Mouse (Mus musculus): ENCODE measurements around the gene Slc15a3. TPM values are rescaled to one million over a fixed set of nuclear protein-coding genes. Genes with fewer than 3 reads are reported as not detected.

The Slc15a3 gene
- polyA plus RNA-seq, 1 experiment from 2014 or later: 0.50 TPM

- H3K27me3 ChIP-seq (ENCODE audit: control insufficient read depth, insufficient read depth, low read depth, low read length): no peaks in the 10 kb centered on the region
- peaks cover 3% of the 10 kb centered on the region; the same call in 1 of the 2 replicates for H3K9me3 ChIP-seq (ENCODE audit: control insufficient read depth, low read length)
- H3K27ac ChIP-seq (ENCODE audit: low read length): no peak overlapping the region
- no peaks in the 10 kb centered on the region for H3K4me1 ChIP-seq (replicated peaks; ENCODE audit: control insufficient read depth, insufficient read depth, low read length)
- no peak for ATAC-seq (ENCODE audit: low read depth)
- 63% methylated on average over 3 of the region's 3 CpGs for WGBS
- no peak overlapping the region for H3K4me2 ChIP-seq (ENCODE audit: low read depth, low read length)
- no peaks in the 10 kb centered on the region for H3K36me3 ChIP-seq (ENCODE audit: control insufficient read depth, insufficient read depth, low read length)
- no peak overlapping the region for H3K4me3 ChIP-seq (ENCODE audit: low read length)
- H3K9ac ChIP-seq (ENCODE audit: low read length): no peak overlapping the region
These were observed 7.5 kb upstream of the Slc15a3 start for GRCm38 (mm10) chr19:10832030-10832429.

- peaks cover 3% of the 10 kb centered on the region; the same call in 1 of the 2 replicates for H3K9me3 ChIP-seq (ENCODE audit: control insufficient read depth, low read length)
- H3K4me3 ChIP-seq (ENCODE audit: low read length): no peak overlapping the region
- WGBS: 81% methylated on average over 3 of the region's 3 CpGs
- no peaks in the 10 kb centered on the region for H3K36me3 ChIP-seq (ENCODE audit: control insufficient read depth, insufficient read depth, low read length)
- no peak overlapping the region for H3K4me2 ChIP-seq (ENCODE audit: low read depth, low read length)
- ATAC-seq (ENCODE audit: low read depth): no peak
- H3K27me3 ChIP-seq (ENCODE audit: control insufficient read depth, insufficient read depth, low read depth, low read length): no peaks in the 10 kb centered on the region
- no peaks in the 10 kb centered on the region for H3K4me1 ChIP-seq (replicated peaks; ENCODE audit: control insufficient read depth, insufficient read depth, low read length)
- no peak overlapping the region for H3K27ac ChIP-seq (ENCODE audit: low read length)
- H3K9ac ChIP-seq (ENCODE audit: low read length): no peak overlapping the region
These were observed 5.9 kb upstream of the Slc15a3 start for GRCm38 (mm10) chr19:10833611-10834010.

GRCm38 (mm10) chr19:10835671-10836070 is 3.9 kb upstream of the Slc15a3 start:
- Histone ChIP-seq H3K27ac (ENCODE audit: low read length) (no peak overlapping the region), H3K4me3 (ENCODE audit: low read length) (no peak overlapping the region), H3K27me3 (ENCODE audit: control insufficient read depth, insufficient read depth, low read depth, low read length) (no peaks in the 10 kb centered on the region), H3K4me2 (ENCODE audit: low read depth, low read length) (no peak overlapping the region), H3K9ac (ENCODE audit: low read length) (no peak overlapping the region), H3K4me1 (replicated peaks; ENCODE audit: control insufficient read depth, insufficient read depth, low read length) (no peaks in the 10 kb centered on the region), H3K36me3 (ENCODE audit: control insufficient read depth, insufficient read depth, low read length) (no peaks in the 10 kb centered on the region), H3K9me3 (ENCODE audit: control insufficient read depth, low read length) (peaks cover 3% of the 10 kb centered on the region; the same call in 1 of the 2 replicates)
- 51% methylated on average over 3 of the region's 3 CpGs for WGBS
- no peak for ATAC-seq (ENCODE audit: low read depth)

GRCm38 (mm10) chr19:10841721-10842626 is 2.4 kb downstream of the Slc15a3 start:
- WGBS: 49% methylated on average over 16 of the region's 16 CpGs
- Histone ChIP-seq H3K9ac (ENCODE audit: low read length) (peak overlapping the region; percentile 25; the same call in 1 of the 2 replicates), H3K9me3 (ENCODE audit: control insufficient read depth, low read length) (no peaks in the 10 kb centered on the region), H3K4me1 (replicated peaks; ENCODE audit: control insufficient read depth, insufficient read depth, low read length) (peaks cover 2% of the 10 kb centered on the region; the same call in 1 of the 2 replicates), H3K4me3 (ENCODE audit: low read length) (no peak overlapping the region), H3K36me3 (ENCODE audit: control insufficient read depth, insufficient read depth, low read length) (no peaks in the 10 kb centered on the region), H3K27me3 (ENCODE audit: control insufficient read depth, insufficient read depth, low read depth, low read length) (no peaks in the 10 kb centered on the region), H3K4me2 (ENCODE audit: low read depth, low read length) (no peak overlapping the region), H3K27ac (ENCODE audit: low read length) (no peak overlapping the region)
- ATAC-seq (ENCODE audit: low read depth): 0 out of 2 replicates have a peak, but pooled peaks have one; percentile 20

GRCm38 (mm10) chr19:10842914-10843313 is 3.4 kb downstream of the Slc15a3 start:
- Histone ChIP-seq H3K9ac (ENCODE audit: low read length) (no peak overlapping the region), H3K36me3 (ENCODE audit: control insufficient read depth, insufficient read depth, low read length) (no peaks in the 10 kb centered on the region)
- no peak for ATAC-seq (ENCODE audit: low read depth)

GRCm38 (mm10) chr19:10844206-10844605 is 4.7 kb downstream of the Slc15a3 start:
- Histone ChIP-seq H3K27me3 (ENCODE audit: control insufficient read depth, insufficient read depth, low read depth, low read length) (no peaks in the 10 kb centered on the region), H3K4me3 (ENCODE audit: low read length) (no peak overlapping the region), H3K9ac (ENCODE audit: low read length) (no peak overlapping the region), H3K4me1 (replicated peaks; ENCODE audit: control insufficient read depth, insufficient read depth, low read length) (peaks cover 7% of the 10 kb centered on the region; the same call in 1 of the 2 replicates), H3K4me2 (ENCODE audit: low read depth, low read length) (no peak overlapping the region), H3K36me3 (ENCODE audit: control insufficient read depth, insufficient read depth, low read length) (no peaks in the 10 kb centered on the region), H3K27ac (ENCODE audit: low read length) (no peak overlapping the region), H3K9me3 (ENCODE audit: control insufficient read depth, low read length) (no peaks in the 10 kb centered on the region)
- no peak for ATAC-seq (ENCODE audit: low read depth)
- WGBS: 84% methylated on average over 5 of the region's 5 CpGs

More at GRCm38 (mm10) chr19:10842914-10843313, 3.4 kb downstream of the Slc15a3 start:
- no peak overlapping the region for H3K4me3 ChIP-seq (ENCODE audit: low read length)
- H3K9me3 ChIP-seq (ENCODE audit: control insufficient read depth, low read length): no peaks in the 10 kb centered on the region
- no peak overlapping the region for H3K4me2 ChIP-seq (ENCODE audit: low read depth, low read length)
- 43% methylated on average over 24 of the region's 24 CpGs for WGBS
- no peaks in the 10 kb centered on the region for H3K27me3 ChIP-seq (ENCODE audit: control insufficient read depth, insufficient read depth, low read depth, low read length)
- peaks cover 6% of the 10 kb centered on the region; the same call in 1 of the 2 replicates for H3K4me1 ChIP-seq (replicated peaks; ENCODE audit: control insufficient read depth, insufficient read depth, low read length)
- no peak overlapping the region for H3K27ac ChIP-seq (ENCODE audit: low read length)

GRCm38 (mm10) chr19:10845454-10845853 is 5.9 kb downstream of the Slc15a3 start:
- no peaks in the 10 kb centered on the region for H3K36me3 ChIP-seq (ENCODE audit: control insufficient read depth, insufficient read depth, low read length)
- H3K4me3 ChIP-seq (ENCODE audit: low read length): no peak overlapping the region
- H3K9me3 ChIP-seq (ENCODE audit: control insufficient read depth, low read length): no peaks in the 10 kb centered on the region
- H3K27ac ChIP-seq (ENCODE audit: low read length): no peak overlapping the region
- ATAC-seq (ENCODE audit: low read depth): no peak
- H3K9ac ChIP-seq (ENCODE audit: low read length): no peak overlapping the region
- WGBS: 81% methylated on average over 3 of the region's 3 CpGs
- H3K4me2 ChIP-seq (ENCODE audit: low read depth, low read length): no peak overlapping the region
- H3K4me1 ChIP-seq (replicated peaks; ENCODE audit: control insufficient read depth, insufficient read depth, low read length): peaks cover 7% of the 10 kb centered on the region; the same call in 1 of the 2 replicates
- H3K27me3 ChIP-seq (ENCODE audit: control insufficient read depth, insufficient read depth, low read depth, low read length): no peaks in the 10 kb centered on the region

- ATAC-seq (ENCODE audit: low read depth): no peak
- no peak overlapping the region for H3K4me2 ChIP-seq (ENCODE audit: low read depth, low read length)
- no peak overlapping the region for H3K4me3 ChIP-seq (ENCODE audit: low read length)
- no peaks in the 10 kb centered on the region for H3K27me3 ChIP-seq (ENCODE audit: control insufficient read depth, insufficient read depth, low read depth, low read length)
- H3K27ac ChIP-seq (ENCODE audit: low read length): no peak overlapping the region
- H3K36me3 ChIP-seq (ENCODE audit: control insufficient read depth, insufficient read depth, low read length): no peaks in the 10 kb centered on the region
- H3K9ac ChIP-seq (ENCODE audit: low read length): no peak overlapping the region
- WGBS: 60% methylated on average over 7 of the region's 7 CpGs
- no peaks in the 10 kb centered on the region for H3K9me3 ChIP-seq (ENCODE audit: control insufficient read depth, low read length)
- H3K4me1 ChIP-seq (replicated peaks; ENCODE audit: control insufficient read depth, insufficient read depth, low read length): peaks cover 7% of the 10 kb centered on the region; the same call in 1 of the 2 replicates
These were observed 6.6 kb downstream of the Slc15a3 start for GRCm38 (mm10) chr19:10846150-10846549.

- no peak overlapping the region for H3K4me2 ChIP-seq (ENCODE audit: low read depth, low read length)
These were observed 8.0 kb downstream of the Slc15a3 start for GRCm38 (mm10) chr19:10847311-10848087.

More at GRCm38 (mm10) chr19:10847311-10848087, 8.0 kb downstream of the Slc15a3 start:
- no peaks in the 10 kb centered on the region for H3K27me3 ChIP-seq (ENCODE audit: control insufficient read depth, insufficient read depth, low read depth, low read length)
- no peak overlapping the region for H3K9ac ChIP-seq (ENCODE audit: low read length)
- peaks cover 7% of the 10 kb centered on the region; the same call in 1 of the 2 replicates for H3K4me1 ChIP-seq (replicated peaks; ENCODE audit: control insufficient read depth, insufficient read depth, low read length)
- no peak overlapping the region for H3K27ac ChIP-seq (ENCODE audit: low read length)
- H3K36me3 ChIP-seq (ENCODE audit: control insufficient read depth, insufficient read depth, low read length): no peaks in the 10 kb centered on the region
- peak; percentile 65; the same call in 1 of the 2 replicates for ATAC-seq (ENCODE audit: low read depth)
- no peak overlapping the region for H3K4me3 ChIP-seq (ENCODE audit: low read length)
- no peaks in the 10 kb centered on the region for H3K9me3 ChIP-seq (ENCODE audit: control insufficient read depth, low read length)
- WGBS: 40% methylated on average over 3 of the region's 3 CpGs

All from lung, embryonic 16.5 days (tissue).